8 mouse cellular contexts compared by ENCODE assay signal in genomic region chr11:51855818-51856615, GRCm38 (mm10). TPM values are rescaled to one million over a fixed set of nuclear protein-coding genes. Genes with fewer than 3 reads are reported as not detected.
DNase-seq lines count a peak whose midpoint lies in the region; ATAC-seq and TF ChIP-seq lines count a peak whose summit lies in the region.

No protein-coding gene starts in this region.

- no peaks in the 10 kb centered on the region for H3K27me3 ChIP-seq in forebrain, embryonic 16.5 days (replicated peaks; ENCODE audit: control insufficient read depth, insufficient read depth, low read length)
- H3K27me3 ChIP-seq in lung, embryonic 14.5 days (ENCODE audit: insufficient read depth, low read length), result no peaks in the 10 kb centered on the region
- no peaks in the 10 kb centered on the region for H3K27me3 ChIP-seq in thymus, adult 2 months (ENCODE audit: control insufficient read depth, insufficient read depth, low read length)

- no peak for TF ChIP-seq CTCF in lung, embryonic 14.5 days (IDR thresholded peaks at IDR 0.05; ENCODE audit: low read depth)
- peak; percentile 62; the same call in 1 of the 2 replicates for TF ChIP-seq CTCF in thymus, adult 2 months (IDR thresholded peaks at IDR 0.05; ENCODE audit: borderline replicate concordance, control insufficient read depth, extremely low read depth, insufficient read depth, low read length, poor library complexity)

- in situ Hi-C loops in ES-E14 (cut with MboI; ENCODE audit: low sequenced_read_pairs in 2 of 2, unreplicated experiment in 2 of 2), result no loop called here

- peak overlapping the region; percentile 94 for H3K27ac ChIP-seq in ES-E14 (ENCODE audit: insufficient read depth, low read depth, low read length, poor library complexity, severe bottlenecking)
- H3K27ac ChIP-seq in forebrain, embryonic 16.5 days (ENCODE audit: low read length), result no peak overlapping the region
- peak overlapping the region; percentile 94 for H3K27ac ChIP-seq in lung, embryonic 14.5 days (ENCODE audit: low read depth)
- peak overlapping the region; percentile 89 for H3K27ac ChIP-seq in thymus, adult 2 months (ENCODE audit: control insufficient read depth, insufficient read depth, low read length)

- peak; percentile 46; the same call in 1 of the 2 replicates for TF ChIP-seq POLR2A in thymus, adult 2 months (IDR thresholded peaks at IDR 0.05; ENCODE audit: control insufficient read depth, extremely low read depth, insufficient read depth, low read length, poor library complexity)

- peak; percentile 54 for DNase-seq in ES-E14 (ENCODE audit: low read depth, low spot score)
- peak; percentile 80 to 88 for DNase-seq in cerebellum, adult 18-20 months
- peak; percentile 71 for DNase-seq in heart, postnatal 4 days
- DNase-seq in layer of hippocampus, adult 9-10 months (ENCODE audit: low spot score), result peak; percentile 37
- peak; percentile 67 for DNase-seq in lung, embryonic 14.5 days
- peak; percentile 61 for DNase-seq in ovary, adult 18-20 months (ENCODE audit: low spot score)
- peak; percentile 80 for DNase-seq in thymus, adult 2 months

- peak overlapping the region; percentile 98 for H3K4me2 ChIP-seq in forebrain, embryonic 16.5 days (ENCODE audit: low read length)
- peak overlapping the region; percentile 95 for H3K4me2 ChIP-seq in lung, embryonic 14.5 days

- peak overlapping the region; percentile 75 to 90 for H3K4me3 ChIP-seq in ES-E14 (ENCODE audit: insufficient read depth in 1 of 2, low read depth in 1 of 2, low read length in 2 of 2, poor library complexity in 1 of 2, severe bottlenecking in 1 of 2)
- peak overlapping the region; percentile 65 for H3K4me3 ChIP-seq in forebrain, embryonic 16.5 days (replicated peaks; ENCODE audit: low read length)
- H3K4me3 ChIP-seq in lung, embryonic 14.5 days (ENCODE audit: low read depth, low read length), result peak overlapping the region; percentile 77
- H3K4me3 ChIP-seq in thymus, adult 2 months (ENCODE audit: control insufficient read depth, insufficient read depth, low read length), result peak overlapping the region; percentile 77

- peak; percentile 51 for ATAC-seq in forebrain, embryonic 16.5 days
- ATAC-seq in lung, embryonic 14.5 days (ENCODE audit: insufficient read depth), result peak; percentile 61

- H3K9me3 ChIP-seq in ES-E14 (ENCODE audit: control insufficient read depth, insufficient read depth, low read depth, low read length), result no peaks in the 10 kb centered on the region
- H3K9me3 ChIP-seq in forebrain, embryonic 16.5 days (ENCODE audit: control insufficient read depth, low read length), result no peaks in the 10 kb centered on the region
- H3K9me3 ChIP-seq in lung, embryonic 14.5 days (ENCODE audit: low read depth, low read length), result no peaks in the 10 kb centered on the region

- no peaks in the 10 kb centered on the region; the same call in 1 of the 2 replicates for H3K36me3 ChIP-seq in ES-E14 (ENCODE audit: control insufficient read depth, insufficient read depth, low read length, poor library complexity, severe bottlenecking)
- no peaks in the 10 kb centered on the region for H3K36me3 ChIP-seq in forebrain, embryonic 16.5 days (ENCODE audit: control insufficient read depth, insufficient read depth)
- H3K36me3 ChIP-seq in lung, embryonic 14.5 days (ENCODE audit: insufficient read depth), result no peaks in the 10 kb centered on the region
- H3K36me3 ChIP-seq in thymus, adult 2 months (ENCODE audit: control insufficient read depth, insufficient read depth, low read length), result no peaks in the 10 kb centered on the region

- under 1% methylated on average over 40 of the region's 47 CpGs for WGBS in forebrain, embryonic 16.5 days
- WGBS in lung, embryonic 14.5 days, result under 1% methylated on average over 46 of the region's 47 CpGs
- WGBS in thymus, adult 2 months, result under 1% methylated on average over 47 of the region's 47 CpGs

- peaks cover 1 to 13% of the 10 kb centered on the region in 2 experiments; a peak in 2 of 4 replicates for H3K4me1 ChIP-seq in ES-E14 (ENCODE audit: control insufficient read depth in 2 of 2, insufficient read depth in 2 of 2, low read length in 2 of 2, poor library complexity in 1 of 2)
- H3K4me1 ChIP-seq in forebrain, embryonic 16.5 days (replicated peaks; ENCODE audit: control insufficient read depth, insufficient read depth, low read length), result peaks cover 31% of the 10 kb centered on the region
- peaks cover 12% of the 10 kb centered on the region; the same call in 1 of the 2 replicates for H3K4me1 ChIP-seq in lung, embryonic 14.5 days (ENCODE audit: insufficient read depth)
- peaks cover 12% of the 10 kb centered on the region for H3K4me1 ChIP-seq in thymus, adult 2 months (replicated peaks; ENCODE audit: control insufficient read depth, insufficient read depth, low read length)

- peak overlapping the region; percentile 83 for H3K9ac ChIP-seq in ES-E14 (ENCODE audit: insufficient read depth, low read depth, low read length, poor library complexity, severe bottlenecking)
- H3K9ac ChIP-seq in forebrain, embryonic 16.5 days (replicated peaks; ENCODE audit: low read depth, low read length), result peak overlapping the region; percentile 75
- H3K9ac ChIP-seq in lung, embryonic 14.5 days, result peak overlapping the region; percentile 79

TF ChIP-seq in ES-E14, 5 proteins besides CTCF, POLR2A, EP300 and RAD21:
- TF ChIP-seq HCFC1 (IDR thresholded peaks at IDR 0.05; ENCODE audit: borderline replicate concordance, insufficient read depth, low read length) (no peak), ZC3H11A (IDR thresholded peaks at IDR 0.05; ENCODE audit: borderline replicate concordance, low read depth, low read length) (no peak), ZNF384 (IDR thresholded peaks at IDR 0.05; ENCODE audit: low read depth, low read length) (peak; percentile 94), MAFK (IDR thresholded peaks at IDR 0.05; ENCODE audit: insufficient read depth, low read depth, low read length) (no peak)

RNA-seq across cellular contexts. Expression of gene Jade2, which starts 1.4 kb away (rescaled TPM):
- 11.5 and 11.8 TPM in 2 replicates for total RNA-seq in ES-E14 (2012; rRNA removed)
- polyA plus RNA-seq in forebrain, embryonic 16.5 days (2015; fragmentation: Nextera tagmentation; extraction: Ambion mirVana), result 0.47 and 0.70 TPM in 2 replicates
- total RNA-seq in heart, postnatal 4 days (2021), result 1 to 10 TPM; 2.7 to 3.0 TPM
- 1.3 and 1.6 TPM in 2 replicates for polyA plus RNA-seq in lung, embryonic 14.5 days (2014; fragmentation: Nextera tagmentation; extraction: Ambion mirVana)
- 45.1 and 56.5 TPM in 2 replicates for polyA plus RNA-seq in thymus, adult 2 months (2012; rRNA removed)

Comparison
In these comparisons a context has a peak if more than half of its experiments do, and no peak if none do; other contexts are left out.
1. RNA of gene Jade2, which starts 1.4 kb away (polyA plus RNA-seq): 45.1 to 56.5 TPM in thymus, adult 2 months; 1.3 to 1.6 TPM in lung, embryonic 14.5 days and 0.47 to 0.70 TPM in forebrain, embryonic 16.5 days; every median in the first group is over 10 times any median in the second.
2. Peak in every context shown above with its lines, with median percentiles within 50 percentile points of each other: DNase-seq, H3K4me3 ChIP-seq and H3K9ac ChIP-seq.